ENCODE assay signal across 9 mouse cellular contexts in genomic region chr14:19175288-19175687, GRCm38 (mm10).
DNase-seq lines count a peak whose midpoint lies in the region; ATAC-seq and TF ChIP-seq lines count a peak whose summit lies in the region.
"Had no signal": no experiment of that assay in that cellular context is flagged by ENCODE, and none has a peak within 500 bp of the region (broad histone marks: within the 10 kb centered on the region; RNA-seq: fewer than 3 reads in every experiment).

No protein-coding gene starts in this region.

- H3K27me3 ChIP-seq in heart, postnatal 0 days (ENCODE audit: control insufficient read depth, insufficient read depth, low read length), result no peaks in the 10 kb centered on the region
- H3K27me3 ChIP-seq in heart, embryonic 10.5 days (ENCODE audit: insufficient read depth, poor library complexity, severe bottlenecking), result no peaks in the 10 kb centered on the region

- TF ChIP-seq CTCF in heart, postnatal 0 days (IDR thresholded peaks at IDR 0.05; ENCODE audit: low read depth), result peak; percentile 47

- no peak overlapping the region for H3K27ac ChIP-seq in heart, postnatal 0 days (ENCODE audit: low read depth)
- no peak overlapping the region for H3K27ac ChIP-seq in heart, embryonic 10.5 days

- ATAC-seq in heart, postnatal 0 days (ENCODE audit: insufficient read depth, low read depth), result no peak
- peak; percentile 54 to 57 for ATAC-seq in hematopoietic stem cell, adult 5-6 weeks (replicated peaks in 1 of 2; ENCODE audit: insufficient read depth in 1 of 2, low FRiP score in 2 of 2, low TSS enrichment in 1 of 2, low read depth in 1 of 2, poor library complexity in 2 of 2, severe bottlenecking in 2 of 2)

- no peaks in the 10 kb centered on the region for H3K36me3 ChIP-seq in heart, postnatal 0 days (replicated peaks; ENCODE audit: control insufficient read depth, insufficient read depth, low read length)
- no peaks in the 10 kb centered on the region for H3K36me3 ChIP-seq in heart, embryonic 10.5 days

- H3K4me1 ChIP-seq in heart, postnatal 0 days (ENCODE audit: control insufficient read depth, insufficient read depth), result no peaks in the 10 kb centered on the region
- no peaks in the 10 kb centered on the region for H3K4me1 ChIP-seq in heart, embryonic 10.5 days

- H3K9me3 ChIP-seq in heart, postnatal 0 days (replicated peaks; ENCODE audit: control insufficient read depth, low read length), result no peaks in the 10 kb centered on the region
- no peaks in the 10 kb centered on the region for H3K9me3 ChIP-seq in heart, embryonic 10.5 days

- no peak overlapping the region for H3K4me2 ChIP-seq in heart, postnatal 0 days (ENCODE audit: low read depth, low read length)

- H3K4me3 ChIP-seq in heart, postnatal 0 days (ENCODE audit: low read depth, low read length), result no peak overlapping the region
- H3K4me3 ChIP-seq in heart, embryonic 10.5 days, result no peak overlapping the region

- DNase-seq in heart, postnatal 0 days (ENCODE audit: low spot score), result peak; percentile 8
- no peak for DNase-seq in heart, embryonic 10.5 days (ENCODE audit: low spot score)
- DNase-seq in 416B (ENCODE audit: low read depth) (peak; percentile 53), NIH3T3 (ENCODE audit: low read depth) (peak; percentile 74)
- no peak for DNase-seq in urinary bladder, adult 18-20 months (ENCODE audit: low spot score in 2 of 2)
- DNase-seq in urinary bladder, postnatal 36 days (ENCODE audit: low spot score in 2 of 2), result no peak
- DNase-seq in right cerebral cortex, postnatal 14 days, result no peak
- DNase-seq: lung, postnatal 36 days had no signal

- no peak overlapping the region for H3K9ac ChIP-seq in heart, postnatal 0 days (replicated peaks; ENCODE audit: low read depth, low read length)

- 9% methylated on average over 2 of the region's 2 CpGs for WGBS in heart, postnatal 0 days
- 8% methylated on average over 2 of the region's 2 CpGs for WGBS in heart, embryonic 10.5 days

- no peak for TF ChIP-seq EP300 in heart, postnatal 0 days (IDR thresholded peaks at IDR 0.05; ENCODE audit: low read depth)

Comparison
In these comparisons a context has a peak if more than half of its experiments do, and no peak if none do; other contexts are left out.
1. DNase-seq: peak in heart, postnatal 0 days (single experiment), 416B (single experiment) and NIH3T3 (single experiment); none in heart, embryonic 10.5 days (single experiment), urinary bladder, adult 18-20 months (0 of 2), urinary bladder, postnatal 36 days (0 of 2) and right cerebral cortex, postnatal 14 days (single experiment).